Mouse (Mus musculus) C2C12 (cell line): ENCODE data around the gene Cfb. TPM values are rescaled to one million over a fixed set of nuclear protein-coding genes. Genes with fewer than 3 reads are reported as not detected.

Source experiments
- H3K27me3 ChIP-seq: one replicate; pipeline ENCODE4 v1.6.1; 2011; ENCODE audit not compliant: control insufficient read depth, insufficient read depth, insufficient read length
- H3K36me3 ChIP-seq: one replicate; pipeline ENCODE4 v1.6.1; 2011; ENCODE audit not compliant: control insufficient read depth, insufficient read depth
- H3K4me3 ChIP-seq: one replicate; pipeline ENCODE4 v1.5.1; 2011; ENCODE audit warnings: mild to moderate bottlenecking, control low read depth; ENCODE audit not compliant: poor library complexity, insufficient read depth, severe bottlenecking
- H3K79me2 ChIP-seq: one replicate; pipeline ENCODE4 v1.6.1; 2011; ENCODE audit not compliant: control insufficient read depth, insufficient read depth
- H3K79me3 ChIP-seq: one replicate; pipeline ENCODE4 v1.6.1; 2011; ENCODE audit warnings: low read depth, control low read depth
- H3ac ChIP-seq: one replicate; pipeline ENCODE3; 2011; ENCODE audit warnings: low read depth; ENCODE audit not compliant: control insufficient read depth, insufficient read length
- CEBPB ChIP-seq: IDR thresholded peaks from one replicate; pipeline ENCODE4 v1.6.1; 2011; ENCODE audit warnings: low read depth, mild to moderate bottlenecking, control low read depth, moderate library complexity
- CTCF ChIP-seq: IDR thresholded peaks from one replicate; pipeline ENCODE4 v1.5.1; 2011; ENCODE audit not compliant: control insufficient read depth, insufficient read depth, insufficient read length
- FOSL1 ChIP-seq: IDR thresholded peaks from one replicate; pipeline ENCODE4 v1.8.0; 2011; ENCODE audit warnings: mild to moderate bottlenecking, low read length; ENCODE audit not compliant: poor library complexity, insufficient read depth, severe bottlenecking
- MAX ChIP-seq: IDR thresholded peaks from one replicate; pipeline ENCODE4 v1.6.1; 2011; ENCODE audit warnings: mild to moderate bottlenecking, control low read depth
- MYOD1 ChIP-seq: IDR thresholded peaks from one replicate; pipeline ENCODE4 v1.6.1; 2011; ENCODE audit warnings: low read depth; ENCODE audit not compliant: control insufficient read depth, insufficient read length
- MYOG ChIP-seq: IDR thresholded peaks from one replicate; pipeline ENCODE4 v1.6.1; 2011; ENCODE audit not compliant: control insufficient read depth, insufficient read length; ENCODE audit errors: extremely low read depth
- USF1 ChIP-seq: IDR thresholded peaks from one replicate; pipeline ENCODE4 v1.6.1; 2011; ENCODE audit warnings: low read depth, mild to moderate bottlenecking, control low read depth, moderate library complexity
- microRNA-seq: library from miRNA; unstranded; fragments of <30 nt; microRNA quantifications from one replicate; pipeline ENCODE4, GENCODE M21; 2019; ENCODE audit warnings: borderline microRNAs expressed
- polyA plus RNA-seq: library from polyadenylated mRNA; unstranded; fragments of >200 nt; fragmentation: generic; extraction: Trizol; gene quantifications from one replicate; pipeline ENCODE4 v1.2.1, GENCODE M21; 2012; ENCODE audit warnings: missing spikeins

Cfb gene
- polyA plus RNA-seq, 1 experiment = 0.28 TPM

DNA sequence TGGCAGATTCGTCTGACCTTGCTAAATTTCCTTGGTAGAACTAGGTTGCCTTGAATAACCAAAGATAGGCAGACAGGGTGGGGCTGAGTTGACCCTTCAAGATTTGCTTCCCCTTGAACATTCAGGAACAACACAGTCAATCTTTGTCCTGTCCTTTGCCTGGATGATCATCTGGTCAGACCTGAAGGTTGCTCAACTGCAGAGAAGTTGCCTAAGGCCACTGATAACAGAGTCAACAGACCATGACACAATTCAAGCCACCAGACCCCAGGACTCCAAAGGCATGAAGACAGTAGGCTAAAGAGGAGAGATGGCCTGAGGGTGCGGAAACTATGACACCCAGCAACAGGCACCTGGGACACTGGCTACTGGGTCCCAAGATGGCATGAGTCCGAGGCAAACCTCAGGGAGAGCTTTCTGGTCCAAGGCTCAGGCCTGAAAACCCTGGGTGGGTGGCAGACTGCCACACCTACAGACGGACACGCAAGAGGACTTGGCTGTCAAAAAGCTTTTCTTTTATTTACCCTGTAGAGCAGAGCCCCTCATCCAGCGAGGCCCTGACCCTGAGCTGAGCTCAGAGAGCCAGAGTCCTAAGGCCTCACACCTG is 53.6 kb downstream of the Cfb start:
- TF ChIP-seq FOSL1 = no peak
- no peak for TF ChIP-seq MYOG
- no peak for TF ChIP-seq MAX
- no peak for TF ChIP-seq USF1
- no peak for TF ChIP-seq MYOD1
- TF ChIP-seq CTCF = no peak
- no peak for TF ChIP-seq CEBPB
- no peaks in the 10 kb centered on the region for H3K27me3 ChIP-seq
- no peak overlapping the region for H3K4me3 ChIP-seq
- no peaks in the 10 kb centered on the region for H3K36me3 ChIP-seq
- no peaks in the 10 kb centered on the region for H3K79me3 ChIP-seq
- H3K79me2 ChIP-seq = no peaks in the 10 kb centered on the region
- no peak overlapping the region for H3ac ChIP-seq

DNA sequence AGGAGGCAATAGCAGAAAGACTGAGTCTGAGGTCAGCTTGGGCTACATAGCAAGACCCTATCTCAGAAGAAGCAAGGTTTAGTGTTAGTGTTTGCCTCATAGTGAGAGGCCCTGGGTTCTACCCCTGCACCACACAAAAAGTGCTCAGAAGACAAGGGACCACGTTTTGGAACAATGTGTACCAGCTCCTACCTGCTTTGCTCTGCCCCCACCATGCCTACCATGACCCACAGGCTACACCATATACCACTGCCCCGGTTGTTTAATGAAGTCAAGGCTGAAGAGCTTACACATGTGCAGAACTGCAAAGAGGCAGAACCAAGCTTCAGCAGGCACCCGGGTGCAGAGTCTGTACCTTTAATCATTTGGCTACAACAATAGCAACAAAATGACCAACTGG is 55.1 kb downstream of the Cfb start:
- Histone ChIP-seq H3ac (no peak overlapping the region), H3K79me2 (no peaks in the 10 kb centered on the region), H3K79me3 (no peaks in the 10 kb centered on the region), H3K27me3 (no peaks in the 10 kb centered on the region), H3K36me3 (no peaks in the 10 kb centered on the region), H3K4me3 (no peak overlapping the region)
- TF ChIP-seq FOSL1 = no peak

Small RNA genes within 50 kb of the gene (microRNA-seq; reads per million reads assigned to microRNA genes)
- gene Mir6970 = not detected
- gene Mir6971 = 1.5 reads per million, percentile 33 among the genes with 10 or more reads in this experiment
- gene Mir6972 = not detected

Other genes with a start within 250 kb of the Cfb start
- 0.22 TPM for gene Egfl8, start 246.5 kb downstream of the Cfb start, polyA plus RNA-seq
- gene Ppt2, start 234.0 kb downstream of the Cfb start, polyA plus RNA-seq = 12.7 TPM
- not detected for gene Prrt1, start 233.0 kb downstream of the Cfb start, polyA plus RNA-seq
- 9.9 TPM for gene Fkbpl, start 217.8 kb downstream of the Cfb start, polyA plus RNA-seq
- gene Atf6b, start 215.4 kb downstream of the Cfb start, polyA plus RNA-seq = 38.3 TPM
- 0.02 TPM for gene Tnxb, start 192.0 kb downstream of the Cfb start, polyA plus RNA-seq
- gene C4b, start 118.6 kb downstream of the Cfb start, polyA plus RNA-seq = not detected
- gene Cyp21a1, start 58.0 kb downstream of the Cfb start, polyA plus RNA-seq = not detected
- gene Stk19, start 25.6 kb downstream of the Cfb start, polyA plus RNA-seq = 35.9 TPM
- 27.2 TPM for gene Dxo, start 25.5 kb downstream of the Cfb start, polyA plus RNA-seq
- gene Skiv2l, start 12.3 kb downstream of the Cfb start, polyA plus RNA-seq = 28.1 TPM
- gene Nelfe, start 12.1 kb downstream of the Cfb start, polyA plus RNA-seq = 75.1 TPM
- 15.2 TPM for gene Zbtb12, start 17.0 kb upstream of the Cfb start, polyA plus RNA-seq
- gene Gm20547, start 19.5 kb upstream of the Cfb start, polyA plus RNA-seq = not detected
- gene C2, start 35.7 kb upstream of the Cfb start, polyA plus RNA-seq = 0.32 TPM
- gene Ehmt2, start 36.0 kb upstream of the Cfb start, polyA plus RNA-seq = 106 TPM
- 0.06 TPM for gene Slc44a4, start 51.9 kb upstream of the Cfb start, polyA plus RNA-seq
- 11.7 TPM for gene Neu1, start 68.7 kb upstream of the Cfb start, polyA plus RNA-seq
- 22.6 TPM for gene Hspa1b, start 96.7 kb upstream of the Cfb start, polyA plus RNA-seq
- not detected for gene Gm20481, start 107.4 kb upstream of the Cfb start, polyA plus RNA-seq
- gene Hspa1a, start 109.6 kb upstream of the Cfb start, polyA plus RNA-seq = 1.8 TPM
- gene Hspa1l, start 110.2 kb upstream of the Cfb start, polyA plus RNA-seq = 0.99 TPM
- 133 TPM for gene Lsm2, start 119.3 kb upstream of the Cfb start, polyA plus RNA-seq
- gene Vars, start 138.5 kb upstream of the Cfb start, polyA plus RNA-seq = 214 TPM
- 0.07 TPM for gene Vwa7, start 154.1 kb upstream of the Cfb start, polyA plus RNA-seq
- 0.23 TPM for gene Sapcd1, start 165.5 kb upstream of the Cfb start, polyA plus RNA-seq
- 0.76 TPM for gene Msh5, start 184.2 kb upstream of the Cfb start, polyA plus RNA-seq
- gene Clic1, start 187.4 kb upstream of the Cfb start, polyA plus RNA-seq = 509 TPM
- 129 TPM for gene Ddah2, start 196.5 kb upstream of the Cfb start, polyA plus RNA-seq
- gene Ly6g6c, start 202.9 kb upstream of the Cfb start, polyA plus RNA-seq = 0.12 TPM
- 0.04 TPM for gene Mpig6b, start 203.7 kb upstream of the Cfb start, polyA plus RNA-seq
- not detected for gene Ly6g6e, start 214.4 kb upstream of the Cfb start, polyA plus RNA-seq
- gene Ly6g6d, start 215.5 kb upstream of the Cfb start, polyA plus RNA-seq = not detected
- not detected for gene Ly6g6f, start 223.1 kb upstream of the Cfb start, polyA plus RNA-seq
- 54.0 TPM for gene Abhd16a, start 226.7 kb upstream of the Cfb start, polyA plus RNA-seq
- not detected for gene Ly6g5c, start 245.8 kb upstream of the Cfb start, polyA plus RNA-seq